8 mouse cellular contexts compared by ENCODE assay signal in genomic region chr14:76151820-76152161, GRCm38 (mm10). TPM values are rescaled to one million over a fixed set of nuclear protein-coding genes. Genes with fewer than 3 reads are reported as not detected.
DNase-seq lines count a peak whose midpoint lies in the region; ATAC-seq lines count a peak whose summit lies in the region.

No protein-coding gene starts in this region.

- H3K4me2 ChIP-seq in neural tube, embryonic 11.5 days (ENCODE audit: low read depth) = peak overlapping the region; percentile 62
- H3K4me2 ChIP-seq in limb, embryonic 15.5 days = peak overlapping the region; percentile 59
- H3K4me2 ChIP-seq in stomach, embryonic 16.5 days (ENCODE audit: low read depth, low read length) = peak overlapping the region; percentile 58

- H3K9ac ChIP-seq in neural tube, embryonic 11.5 days (ENCODE audit: low read length) = peak overlapping the region; percentile 82
- H3K9ac ChIP-seq in limb, embryonic 15.5 days = 0 out of 2 replicates have a peak overlapping the region, but pooled peaks have one; percentile 53
- peak overlapping the region; percentile 85 for H3K9ac ChIP-seq in stomach, embryonic 16.5 days (ENCODE audit: low read length)

- H3K4me1 ChIP-seq in neural tube, embryonic 11.5 days (ENCODE audit: control insufficient read depth, insufficient read depth, low read length) = no peaks in the 10 kb centered on the region; the same call in 1 of the 2 replicates
- H3K4me1 ChIP-seq in limb, embryonic 15.5 days = peaks cover 22% of the 10 kb centered on the region
- peaks cover 15% of the 10 kb centered on the region for H3K4me1 ChIP-seq in stomach, embryonic 16.5 days (ENCODE audit: control insufficient read depth, insufficient read depth, low read length)

- no peak for ATAC-seq in neural tube, embryonic 11.5 days (ENCODE audit: insufficient read depth, low FRiP score, low TSS enrichment)
- ATAC-seq in limb, embryonic 15.5 days (ENCODE audit: insufficient number of reproducible peaks, low FRiP score, low TSS enrichment, low read depth) = no peak
- ATAC-seq in stomach, embryonic 16.5 days (ENCODE audit: insufficient read depth, low FRiP score) = no peak

- H3K27me3 ChIP-seq in neural tube, embryonic 11.5 days (ENCODE audit: control insufficient read depth, insufficient read depth, low read length) = no peaks in the 10 kb centered on the region
- no peaks in the 10 kb centered on the region for H3K27me3 ChIP-seq in limb, embryonic 15.5 days
- no peaks in the 10 kb centered on the region for H3K27me3 ChIP-seq in stomach, embryonic 16.5 days (ENCODE audit: control insufficient read depth, insufficient read depth, low read length)

- under 1% methylated on average over 10 of the region's 10 CpGs for WGBS in neural tube, embryonic 11.5 days
- WGBS in limb, embryonic 15.5 days = 0% methylated on average over 10 of the region's 10 CpGs
- 0% methylated on average over 10 of the region's 10 CpGs for WGBS in stomach, embryonic 16.5 days

- H3K36me3 ChIP-seq in neural tube, embryonic 11.5 days (ENCODE audit: control insufficient read depth, insufficient read depth, low read length) = no peaks in the 10 kb centered on the region
- no peaks in the 10 kb centered on the region for H3K36me3 ChIP-seq in limb, embryonic 15.5 days
- H3K36me3 ChIP-seq in stomach, embryonic 16.5 days (ENCODE audit: control insufficient read depth, insufficient read depth, low read length) = no peaks in the 10 kb centered on the region

- peak overlapping the region; percentile 99 for H3K27ac ChIP-seq in neural tube, embryonic 11.5 days (ENCODE audit: low read depth, low read length)
- peak overlapping the region; percentile 97 for H3K27ac ChIP-seq in limb, embryonic 15.5 days
- H3K27ac ChIP-seq in stomach, embryonic 16.5 days (ENCODE audit: low read length) = peak overlapping the region; percentile 98

- DNase-seq in cerebellum, adult 9-10 months = peak; percentile 42
- DNase-seq in cerebellum, adult 8-10 months = no peak
- no peak for DNase-seq in neural tube, embryonic 11.5 days (ENCODE audit: low spot score)
- DNase-seq in neural tube, embryonic 10.5 days (ENCODE audit: extremely low spot score, low spot score) = no peak
- DNase-seq in layer of hippocampus, postnatal 36 days = no peak
- DNase-seq in cerebellum, postnatal 25 days = no peak

- peak overlapping the region; percentile 68 for H3K4me3 ChIP-seq in neural tube, embryonic 11.5 days (ENCODE audit: low read depth, low read length)
- peak overlapping the region; percentile 61 for H3K4me3 ChIP-seq in limb, embryonic 15.5 days
- H3K4me3 ChIP-seq in stomach, embryonic 16.5 days (replicated peaks; ENCODE audit: low read length) = peak overlapping the region; percentile 68

- no peaks in the 10 kb centered on the region for H3K9me3 ChIP-seq in neural tube, embryonic 11.5 days (ENCODE audit: control insufficient read depth, low read length)
- no peaks in the 10 kb centered on the region for H3K9me3 ChIP-seq in limb, embryonic 15.5 days
- no peaks in the 10 kb centered on the region for H3K9me3 ChIP-seq in stomach, embryonic 16.5 days (replicated peaks; ENCODE audit: control insufficient read depth, low read length)

RNA-seq across cellular contexts. Expression of gene Nufip1, which starts 41.1 kb away (rescaled TPM):
- polyA plus RNA-seq in neural tube, embryonic 11.5 days (2014; fragmentation: Nextera tagmentation; extraction: Ambion mirVana) = 16.9 TPM in 2 replicates
- polyA plus RNA-seq in limb, embryonic 15.5 days (2015; fragmentation: Nextera tagmentation; extraction: Ambion mirVana) = 14.3 and 15.4 TPM in 2 replicates
- 11.8 and 12.9 TPM in 2 replicates for polyA plus RNA-seq in stomach, embryonic 16.5 days (2015; fragmentation: Nextera tagmentation; extraction: Ambion mirVana)
- 1 to 10 TPM; 8.1 to 9.1 TPM for total RNA-seq in layer of hippocampus, postnatal 36 days (2021)

RNA-seq across cellular contexts. Expression of gene Gpalpp1, which starts 41.2 kb away (rescaled TPM):
- polyA plus RNA-seq in neural tube, embryonic 11.5 days (2014; fragmentation: Nextera tagmentation; extraction: Ambion mirVana) = 20.3 and 21.1 TPM in 2 replicates
- polyA plus RNA-seq in limb, embryonic 15.5 days (2015; fragmentation: Nextera tagmentation; extraction: Ambion mirVana) = 11.8 and 11.9 TPM in 2 replicates
- 12.1 and 14.2 TPM in 2 replicates for polyA plus RNA-seq in stomach, embryonic 16.5 days (2015; fragmentation: Nextera tagmentation; extraction: Ambion mirVana)
- 10 to 100 TPM; 24.3 to 24.6 TPM for total RNA-seq in layer of hippocampus, postnatal 36 days (2021)
